Mouse (Mus musculus) testis, postnatal 14 days (tissue): ENCODE measurements at regions not wholly inside any gene's neighbourhood (a gene's known extent, or its start where the extent isn't known, plus 50 kb on each side); places are given as distances from the start of the nearest gene placed in this dataset.

Experiments
- DNase-seq: peaks from one replicate; pipeline ENCODE4 v3.0.0; 2021; ENCODE audit warnings: low spot score

DNA sequence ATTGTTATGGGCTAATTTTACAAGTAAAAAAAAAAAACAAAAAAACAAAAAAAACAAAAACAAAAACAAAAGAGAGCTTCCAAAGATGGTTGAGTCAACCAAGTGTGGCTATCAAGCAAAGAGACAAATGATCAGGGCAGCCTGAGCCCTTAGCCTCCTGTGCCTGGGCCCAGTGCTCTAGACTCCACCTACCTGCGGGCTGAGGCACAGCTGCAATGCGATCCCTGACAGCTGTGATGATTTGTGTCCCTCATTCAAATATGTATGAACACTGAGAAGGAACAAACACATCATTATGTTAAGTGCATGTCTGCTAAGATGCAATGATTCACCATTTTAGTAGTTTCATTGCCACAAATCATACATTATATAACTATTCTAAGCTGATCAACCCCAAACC, 199.0 kb upstream of the Thbs1 start:
- DNase-seq = no peak

DNA sequence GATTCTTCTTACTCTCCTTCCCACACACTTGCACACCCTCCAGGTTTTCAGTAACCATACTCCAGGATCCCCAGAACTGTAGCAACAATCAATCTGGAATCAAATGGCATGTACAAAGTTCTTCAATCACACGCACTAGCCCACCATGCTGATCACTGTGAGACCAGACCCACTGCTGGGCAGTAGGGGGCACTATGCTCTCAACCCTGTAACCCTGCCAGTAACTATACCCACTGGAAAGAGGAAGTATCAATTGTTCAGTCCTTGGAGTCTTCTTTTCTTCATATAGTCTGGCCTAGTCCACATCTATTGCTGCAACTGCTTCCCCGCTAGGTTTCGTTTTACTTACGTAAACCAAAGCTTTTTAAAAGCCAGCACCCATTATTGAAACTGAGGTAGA, 197.8 kb upstream of the Thbs1 start:
- no peak for DNase-seq

DNA sequence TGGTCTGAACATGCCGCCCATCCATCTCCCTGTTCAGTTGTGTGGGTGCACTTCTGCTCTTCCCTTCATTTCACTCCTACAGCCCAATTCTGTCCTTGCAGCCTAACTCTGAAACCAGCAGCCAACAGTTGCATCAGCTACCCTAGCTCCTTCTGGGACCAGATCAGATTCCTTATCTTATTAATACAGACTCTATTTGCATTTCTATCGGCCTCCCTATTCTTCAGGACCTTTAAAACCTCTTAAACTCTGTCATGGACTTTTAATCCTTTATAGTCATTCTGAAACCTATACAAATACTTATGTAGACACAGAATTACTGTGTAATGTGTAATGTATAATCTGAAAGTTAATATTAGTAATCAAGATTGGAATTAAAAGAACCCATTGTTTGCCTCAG, 195.9 kb upstream of the Thbs1 start:
- DNase-seq = no peak

DNA sequence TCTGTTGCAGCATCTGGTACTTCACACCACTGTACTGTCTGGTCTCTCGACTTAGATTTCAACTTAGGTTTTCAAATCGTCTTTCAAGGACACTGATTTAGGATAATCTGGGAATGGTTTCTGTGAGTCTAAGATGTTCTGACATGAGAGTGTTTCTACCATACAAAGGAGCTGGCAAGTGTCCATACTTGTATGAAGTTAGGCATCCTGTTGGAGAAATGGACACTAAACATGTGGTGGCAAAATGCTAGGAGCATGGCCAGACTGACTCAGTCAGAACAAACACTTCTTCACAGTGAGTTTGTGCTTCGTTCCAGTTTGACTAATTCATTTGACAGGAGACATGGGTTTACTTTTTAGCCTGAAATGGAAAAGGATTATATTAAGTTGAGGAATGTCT, 194.5 kb upstream of the Thbs1 start:
- DNase-seq = no peak

DNA sequence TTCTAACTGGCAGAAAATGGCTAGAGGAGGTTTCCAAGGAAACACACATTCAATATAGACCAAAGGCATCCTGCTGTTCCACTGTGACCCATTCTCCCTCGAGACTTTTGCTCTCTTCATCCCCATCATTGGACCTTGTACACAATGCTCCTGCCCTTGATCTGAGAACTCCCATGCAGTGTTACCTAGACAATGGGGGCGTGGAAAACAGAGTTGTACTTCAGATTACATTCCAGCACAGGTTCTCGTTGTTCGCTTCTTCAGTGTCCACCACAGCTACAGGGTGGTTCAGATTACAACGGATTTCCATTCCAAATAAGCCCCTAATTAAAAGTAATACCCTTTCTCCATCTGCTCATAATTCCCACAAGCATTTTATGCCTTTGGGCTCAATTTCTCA, 186.8 kb upstream of the Thbs1 start:
- no peak for DNase-seq

DNA sequence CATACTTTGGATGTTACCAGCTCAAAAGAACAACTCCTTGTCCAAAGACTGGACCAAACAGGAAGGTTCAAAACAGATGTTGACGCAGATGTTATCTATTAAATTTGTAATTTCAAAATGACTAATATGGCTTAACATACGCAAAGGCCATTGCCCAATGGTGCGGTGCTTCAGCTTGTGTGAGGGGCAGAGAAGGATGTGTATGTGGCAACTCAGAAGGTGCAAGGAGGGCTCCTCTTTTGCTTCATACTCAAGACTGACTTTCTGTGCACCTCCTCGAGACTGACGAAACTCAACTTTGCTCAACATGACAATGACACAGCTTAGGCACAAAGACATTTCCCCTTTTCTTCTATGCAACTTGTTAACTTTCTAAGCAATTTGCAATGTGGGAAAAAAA, 186.3 kb upstream of the Thbs1 start:
- DNase-seq = no peak

DNA sequence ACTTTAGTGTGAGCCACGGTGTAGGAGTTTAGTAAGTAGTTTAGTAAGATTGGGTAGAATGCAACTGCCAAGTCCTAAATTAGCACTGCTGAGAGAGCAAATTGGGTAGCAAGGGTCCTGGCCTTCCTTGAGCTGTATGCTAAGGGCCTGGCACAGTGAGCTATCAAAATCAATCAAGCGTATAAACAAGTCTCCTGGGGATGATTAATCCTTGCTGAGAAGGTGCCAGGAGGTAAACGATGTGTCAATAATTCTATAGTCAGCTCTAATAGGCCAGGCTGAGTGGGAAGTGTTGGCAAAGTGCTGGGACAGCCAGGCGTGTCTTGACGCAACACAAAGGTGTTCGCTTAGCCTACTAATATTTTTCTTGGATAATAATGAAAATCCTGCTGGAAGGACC, 183.6 kb upstream of the Thbs1 start:
- DNase-seq = no peak

DNA sequence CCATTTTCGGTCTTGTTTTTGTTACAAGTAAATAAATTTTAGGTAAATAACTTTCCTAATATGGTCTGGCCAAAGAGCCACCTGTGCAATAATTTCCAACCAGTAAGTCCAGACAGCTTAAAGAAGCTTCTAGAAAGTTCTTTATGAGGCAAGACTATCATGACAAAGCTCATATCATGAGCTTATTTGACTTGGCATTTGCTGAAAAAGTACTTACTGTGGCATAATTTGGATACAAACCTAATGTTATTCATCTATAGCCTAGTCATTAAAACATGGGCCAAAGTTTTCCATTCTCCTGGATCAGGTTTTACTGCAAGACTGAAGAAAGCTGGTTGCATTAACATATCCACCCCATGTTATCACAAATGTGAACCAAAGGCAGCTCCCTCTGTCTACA, 182.1 kb upstream of the Thbs1 start:
- DNase-seq = no peak

DNA sequence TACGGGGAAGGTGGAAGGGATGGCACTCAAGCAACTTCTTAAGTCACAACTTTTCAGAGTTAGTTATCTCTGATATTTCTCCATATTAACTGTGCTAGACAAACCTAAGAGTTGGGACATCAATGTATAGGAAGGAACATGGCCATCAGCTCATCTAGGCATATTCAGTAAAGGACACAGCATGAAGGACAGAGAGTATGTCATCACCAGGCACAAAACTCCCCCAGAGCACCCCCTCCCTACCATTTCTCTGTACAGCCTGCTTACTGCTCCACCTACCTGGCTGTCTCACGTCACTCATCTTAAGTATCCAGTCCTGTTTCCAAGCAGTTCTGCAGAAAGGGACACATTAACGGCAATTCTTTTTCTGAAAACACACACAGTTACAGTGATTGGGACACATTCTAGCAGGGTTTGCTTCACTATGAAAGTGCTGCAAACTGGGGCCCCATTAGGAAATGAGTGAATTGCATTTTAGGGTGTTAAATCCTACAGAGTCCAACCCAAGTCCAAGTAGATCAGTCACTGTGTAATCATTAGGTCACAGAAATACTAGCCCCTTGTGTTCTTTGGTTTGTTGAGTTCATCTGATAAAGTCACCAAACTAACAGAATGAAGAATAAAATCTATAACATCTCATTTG, 180.7 kb upstream of the Thbs1 start:
- DNase-seq = no peak

DNA sequence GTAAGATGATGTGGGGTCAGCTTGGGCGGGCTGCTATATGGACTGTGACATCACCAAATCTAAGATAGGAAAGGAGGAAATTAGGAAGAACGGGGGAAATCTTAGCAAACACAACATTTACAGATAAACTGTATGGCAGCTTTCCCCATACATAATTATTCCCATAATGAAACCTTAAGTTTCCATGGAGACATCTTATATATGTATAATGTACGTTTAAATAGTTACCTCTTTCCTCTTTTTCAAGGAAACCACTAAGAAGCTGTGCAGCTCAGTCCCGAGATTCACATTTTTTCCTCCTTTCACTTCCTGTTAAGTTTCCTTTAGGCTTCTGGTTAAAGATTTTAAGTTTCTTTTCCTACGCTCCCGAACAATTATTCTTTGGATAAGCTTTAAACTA, 175.1 kb upstream of the Thbs1 start:
- no peak for DNase-seq

DNA sequence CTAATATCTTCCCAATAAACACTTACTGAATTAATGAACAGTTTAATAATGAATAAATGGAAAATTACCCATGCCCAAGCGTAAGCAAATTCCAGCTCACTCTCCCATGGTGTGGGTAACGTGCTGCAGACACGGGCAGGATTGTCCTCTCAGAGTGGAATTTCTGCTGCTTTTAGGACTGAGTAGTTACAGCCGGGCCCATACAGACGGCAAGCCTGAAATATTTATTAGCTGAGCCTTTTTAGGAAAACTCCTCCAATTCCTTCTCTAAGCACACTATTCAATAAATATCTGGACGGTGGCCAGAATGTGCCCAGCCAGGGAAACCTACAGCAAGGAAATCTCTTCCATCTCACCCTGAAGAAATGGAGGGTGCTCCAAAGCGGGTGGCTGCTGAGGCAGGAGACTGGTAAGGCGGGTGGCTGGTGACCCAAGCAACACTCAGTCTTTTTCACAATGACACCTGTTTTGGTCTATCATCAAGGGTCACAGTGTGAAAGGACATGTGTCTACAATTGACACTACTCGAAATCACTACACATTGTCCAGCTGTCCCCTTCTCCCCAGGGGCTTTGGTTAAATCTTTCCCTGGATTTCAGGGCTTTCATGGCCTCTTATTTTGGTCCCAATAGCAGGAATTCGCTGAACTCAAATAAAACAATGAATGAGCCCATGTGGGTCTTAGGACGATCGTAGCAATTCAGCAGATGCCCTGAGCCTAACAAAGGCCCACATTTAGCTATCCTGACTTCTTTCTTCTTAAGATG, 173.2 kb upstream of the Thbs1 start:
- DNase-seq = no peak

DNA sequence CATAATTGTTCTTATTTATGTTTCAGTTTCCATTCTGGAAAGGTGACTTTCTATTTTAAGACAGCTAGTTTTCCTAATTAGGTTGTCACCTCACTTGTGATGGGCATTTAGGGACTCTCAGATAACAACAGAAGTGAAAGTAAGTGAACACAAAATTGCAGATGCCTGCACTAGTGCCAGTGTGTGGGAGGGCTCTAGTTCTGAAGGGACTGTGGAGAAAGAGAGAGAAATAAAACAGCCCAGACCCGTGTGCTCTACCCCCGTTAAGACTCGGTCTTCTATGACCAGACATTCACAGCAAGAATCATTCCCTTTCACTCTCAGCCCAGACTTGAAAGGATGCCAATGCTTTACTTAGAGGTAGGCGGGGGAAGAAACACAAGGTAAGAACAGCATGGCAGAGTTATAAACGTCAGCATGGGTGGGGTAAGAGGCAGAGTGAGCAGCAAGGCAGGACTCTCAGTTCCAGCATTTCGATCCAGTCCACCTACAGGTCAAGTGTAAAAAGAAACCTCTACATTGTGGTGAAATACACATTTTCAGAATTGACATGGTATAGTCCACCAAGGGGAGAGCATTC, 170.1 kb upstream of the Thbs1 start:
- no peak for DNase-seq

DNA sequence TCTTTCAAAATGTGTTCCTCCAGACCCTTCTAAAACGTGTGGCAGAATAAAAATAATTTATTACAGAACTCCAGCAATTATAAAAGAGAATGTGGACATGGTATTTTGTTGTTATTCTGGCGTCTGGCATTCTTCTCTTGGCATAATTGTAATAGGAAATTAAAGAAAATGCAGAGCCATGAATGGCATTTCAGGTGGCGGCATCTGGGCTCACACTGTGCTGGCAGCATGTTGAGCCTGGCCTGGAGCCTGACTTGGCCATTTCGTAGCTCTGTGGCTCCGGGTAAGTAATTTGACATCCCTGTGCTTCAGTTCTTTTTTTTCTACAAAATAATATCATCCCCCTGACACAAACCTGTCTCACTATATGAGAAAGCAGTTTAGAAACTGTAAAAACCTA, 168.0 kb upstream of the Thbs1 start:
- no peak for DNase-seq

DNA sequence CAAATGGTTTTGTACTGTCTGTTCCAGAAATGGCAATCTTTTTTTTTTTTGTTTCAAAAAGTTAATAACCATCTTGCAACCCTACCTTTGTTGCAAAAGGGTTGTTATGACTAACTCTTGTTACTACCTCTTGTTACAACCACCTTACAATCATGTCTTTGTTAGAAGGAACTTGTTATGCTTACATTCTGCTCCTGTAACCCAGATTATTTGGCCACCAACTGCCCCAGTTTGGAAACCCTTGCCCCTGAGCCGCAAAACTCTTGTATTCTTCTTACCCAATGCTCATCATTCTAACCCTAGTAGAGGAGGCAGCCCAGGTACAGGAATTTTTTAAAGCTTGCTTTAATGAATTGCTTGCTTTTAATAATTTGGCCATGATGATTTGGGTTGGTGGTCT, 167.4 kb upstream of the Thbs1 start:
- DNase-seq = no peak

DNA sequence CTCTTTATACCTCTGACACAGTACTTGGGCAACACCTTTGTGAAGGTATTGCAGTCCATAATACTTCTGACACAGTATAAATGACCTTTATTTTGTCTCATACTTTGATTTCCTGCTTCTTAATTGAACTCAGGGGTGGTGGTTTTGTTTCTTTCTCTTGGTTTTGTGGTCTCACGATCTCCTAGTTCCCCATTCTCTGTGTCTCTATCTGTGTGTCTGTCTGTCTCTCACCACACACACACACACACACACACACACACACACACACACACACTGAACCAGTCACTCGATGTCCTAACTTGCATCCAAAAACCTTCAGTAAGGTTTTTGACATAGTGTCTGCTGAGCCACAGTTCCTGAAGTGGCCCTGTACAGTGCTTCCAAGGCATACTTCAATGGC, 166.7 kb upstream of the Thbs1 start:
- DNase-seq = no peak

DNA sequence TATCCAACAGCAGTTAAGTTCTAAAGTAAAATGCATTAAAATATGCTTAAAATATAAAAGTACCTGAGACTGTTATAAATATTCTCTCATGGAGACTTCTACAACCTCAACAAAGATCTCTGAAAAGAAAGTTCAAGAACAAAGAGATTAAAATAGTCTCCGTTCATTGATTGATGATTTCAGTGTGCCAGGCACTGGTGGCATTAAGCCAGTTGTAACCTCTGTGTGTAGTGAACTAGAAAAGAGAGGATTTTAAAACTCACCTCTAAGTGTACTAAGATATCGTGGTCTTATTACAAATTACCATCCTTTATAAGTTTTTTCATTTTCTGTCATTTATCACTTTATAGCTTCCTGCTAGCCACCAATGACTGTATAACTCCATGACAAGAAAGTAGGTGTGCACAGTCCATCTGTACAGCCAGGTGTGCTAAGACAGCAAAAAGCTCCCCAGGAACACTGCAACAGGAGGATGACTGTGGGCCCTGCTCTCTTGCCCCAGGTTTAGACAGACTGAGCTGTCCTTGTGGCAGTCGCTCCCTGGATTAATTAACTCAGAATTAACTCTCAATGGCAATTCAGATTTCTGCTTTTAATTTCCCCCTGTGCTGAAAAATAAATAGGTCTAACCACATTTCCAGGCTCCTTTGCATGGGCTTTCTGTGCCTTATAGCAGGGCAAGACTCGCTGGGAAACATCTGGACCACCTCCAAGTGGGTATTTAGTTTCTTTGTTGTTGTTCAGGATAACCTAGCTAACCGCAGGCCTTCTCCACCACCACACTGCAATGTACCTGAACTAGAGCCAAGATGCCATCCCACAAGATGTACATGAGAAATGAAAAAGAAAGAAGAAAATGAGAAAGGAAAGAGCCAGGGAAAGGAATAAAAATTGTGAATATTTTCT, 161.0 kb upstream of the Thbs1 start:
- no peak for DNase-seq

DNA sequence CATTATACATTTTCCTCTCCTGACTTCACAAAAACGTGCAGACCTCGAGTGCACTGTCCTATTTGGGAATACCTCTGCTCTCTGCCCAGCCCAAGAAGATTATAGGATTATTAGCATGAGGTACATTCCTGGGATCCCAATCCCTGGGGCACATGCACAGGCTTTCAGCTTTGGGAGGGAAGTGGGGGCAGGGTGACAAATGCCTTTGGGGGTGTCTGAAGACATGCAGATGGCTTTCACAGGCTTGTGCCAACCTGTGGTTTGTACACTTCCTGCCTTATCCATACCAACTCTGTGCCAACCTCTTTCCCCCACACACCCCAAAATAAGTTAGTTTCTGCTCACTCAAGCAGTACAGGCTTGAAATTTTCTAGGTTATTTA, 160.3 kb upstream of the Thbs1 start:
- DNase-seq = no peak

DNA sequence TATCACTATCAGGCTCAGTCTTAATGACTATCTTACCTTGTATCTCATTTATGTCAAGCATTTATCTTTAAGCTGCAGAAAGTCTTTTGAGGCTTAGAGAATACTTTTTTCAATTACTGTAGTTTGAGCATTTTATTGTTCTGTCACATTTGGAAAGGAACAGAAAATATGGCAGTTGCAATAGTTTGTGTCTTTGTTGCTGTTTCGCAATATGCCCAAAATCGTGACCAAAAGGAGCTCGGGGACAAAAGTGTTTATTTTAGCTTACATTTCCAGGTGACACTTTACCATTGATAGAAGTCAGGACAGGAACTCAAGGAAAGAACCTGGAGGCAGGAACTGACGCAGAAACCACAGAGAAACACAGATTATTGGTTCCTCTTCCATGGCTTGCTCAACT, 152.9 kb upstream of the Thbs1 start:
- no peak for DNase-seq

DNA sequence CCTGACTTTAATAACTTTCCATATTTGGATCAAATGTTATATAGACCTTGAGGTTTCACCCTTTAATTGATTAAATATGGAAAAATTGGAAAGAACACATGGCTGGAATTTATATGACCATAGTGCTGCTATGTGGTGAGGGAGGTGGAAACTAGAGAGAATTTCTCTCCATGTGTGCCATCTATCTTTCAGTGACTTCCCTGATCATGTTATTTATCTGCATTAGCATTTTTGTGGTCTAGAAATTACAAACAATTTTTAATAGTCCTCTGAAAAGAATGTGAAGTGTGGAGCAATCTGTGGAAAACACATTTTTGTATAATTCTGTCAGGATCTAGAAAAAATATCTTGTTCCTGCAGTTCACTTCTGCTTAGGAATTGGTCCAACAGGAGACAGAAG, 152.2 kb upstream of the Thbs1 start:
- DNase-seq = no peak

DNA sequence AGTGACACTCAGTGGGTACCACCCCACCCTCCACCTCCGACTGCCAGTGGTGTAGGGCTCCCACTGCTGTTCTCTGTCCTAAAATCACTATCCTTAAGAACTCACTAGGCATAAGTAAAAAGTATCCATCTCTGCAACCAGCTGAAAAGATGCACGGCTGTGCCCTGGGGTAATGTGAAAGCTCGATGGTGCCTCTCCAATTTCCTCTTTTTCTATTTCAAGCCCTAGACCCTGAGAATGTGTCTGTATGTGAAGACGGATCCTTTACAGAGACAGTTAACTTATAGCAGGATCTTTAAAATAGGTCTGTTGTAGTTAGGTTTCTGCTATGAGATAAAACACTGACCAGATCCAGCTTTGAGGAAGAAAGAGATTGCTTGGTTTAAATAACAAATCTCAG, 149.1 kb upstream of the Thbs1 start:
- no peak for DNase-seq

DNA sequence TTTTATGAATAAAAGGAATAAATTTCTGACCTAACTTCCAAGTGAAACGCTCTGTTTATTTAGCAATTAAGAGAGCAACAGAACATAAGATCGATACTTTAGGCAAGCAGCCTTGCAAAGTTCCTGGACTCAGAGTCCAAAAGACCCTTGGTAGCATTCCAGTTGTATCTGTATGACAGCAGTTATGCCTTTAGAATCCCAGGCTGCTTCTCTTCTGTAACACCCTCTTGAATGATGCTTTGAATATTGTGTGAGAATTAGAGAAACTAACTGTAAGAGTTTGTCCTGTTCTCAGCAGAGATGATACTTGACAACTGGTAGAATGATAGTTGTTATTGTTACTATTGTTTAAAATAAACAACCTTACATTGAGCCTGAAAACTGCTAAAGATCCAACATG, 148.2 kb upstream of the Thbs1 start:
- DNase-seq = no peak

DNA sequence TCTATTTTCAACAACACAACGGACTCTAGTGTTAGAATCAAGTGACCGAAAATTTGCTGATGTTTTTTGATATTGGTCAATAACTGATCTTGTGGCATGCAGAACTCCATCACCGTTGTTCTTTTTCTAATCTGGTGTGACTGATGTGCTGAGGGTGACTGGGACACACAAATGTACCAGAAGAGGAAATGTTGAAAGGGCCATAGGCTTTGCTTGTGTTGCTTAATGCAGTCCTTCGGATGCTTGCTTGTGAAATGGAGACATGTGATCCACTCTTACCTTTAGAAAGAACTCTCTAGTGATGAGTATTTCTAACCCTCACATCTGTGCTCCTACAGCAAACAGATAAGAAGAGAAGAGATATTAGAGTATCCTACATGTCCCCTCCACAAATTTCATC, 145.9 kb upstream of the Thbs1 start:
- DNase-seq = no peak

DNA sequence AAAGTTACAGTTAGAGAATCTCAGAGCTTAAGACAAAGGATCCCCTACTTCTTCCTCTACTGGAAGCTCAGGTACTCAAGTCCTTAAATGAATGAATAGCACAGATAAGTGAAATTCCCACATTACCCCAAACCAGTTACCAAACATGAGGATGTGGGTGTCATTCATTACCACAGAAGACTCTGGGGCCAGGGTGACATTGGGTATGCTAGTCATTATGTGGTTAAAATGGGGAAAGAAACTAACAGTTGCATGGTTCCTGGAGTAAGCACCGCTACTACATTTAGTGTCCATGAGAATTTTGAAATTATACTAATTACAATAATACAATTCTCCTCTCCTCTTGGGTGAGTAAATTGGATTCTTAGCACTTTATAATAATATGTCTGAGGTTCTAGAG, 142.9 kb upstream of the Thbs1 start:
- no peak for DNase-seq
